Mouse (Mus musculus) spleen, postnatal 10 days (tissue): ENCODE data around the gene Saal1.
"Not testable (repeated sequence)": the region's sequence is repeated elsewhere in the genome, so short reads cannot be mapped to it uniquely, and the experiment has no call there.

Experiments
- DNase-seq, 2 experiments: peaks; one replicate each; pipeline ENCODE4 v3.0.0; 2021 to 2022; ENCODE audit warnings: low spot score in 2 of 2

Gene Saal1

DNA sequence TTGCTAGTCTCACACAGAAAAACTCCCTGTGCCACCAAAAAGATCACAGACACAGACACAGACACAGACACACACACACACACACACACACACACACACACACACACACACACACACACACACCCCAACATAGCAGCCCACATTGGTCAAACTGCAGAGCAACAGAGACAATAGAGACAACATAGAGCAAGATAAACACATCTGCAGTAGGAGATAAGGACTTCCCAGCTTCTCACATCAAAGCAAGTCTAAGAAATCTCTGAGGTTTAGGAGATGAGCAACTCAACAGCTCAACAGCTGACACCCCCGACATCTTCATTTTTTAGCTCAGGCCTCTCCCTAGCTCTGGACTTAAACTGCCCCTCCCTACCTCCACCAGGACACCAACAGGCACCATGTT lies 13.7 kb downstream of the Saal1 start:
- no peak for DNase-seq

DNA sequence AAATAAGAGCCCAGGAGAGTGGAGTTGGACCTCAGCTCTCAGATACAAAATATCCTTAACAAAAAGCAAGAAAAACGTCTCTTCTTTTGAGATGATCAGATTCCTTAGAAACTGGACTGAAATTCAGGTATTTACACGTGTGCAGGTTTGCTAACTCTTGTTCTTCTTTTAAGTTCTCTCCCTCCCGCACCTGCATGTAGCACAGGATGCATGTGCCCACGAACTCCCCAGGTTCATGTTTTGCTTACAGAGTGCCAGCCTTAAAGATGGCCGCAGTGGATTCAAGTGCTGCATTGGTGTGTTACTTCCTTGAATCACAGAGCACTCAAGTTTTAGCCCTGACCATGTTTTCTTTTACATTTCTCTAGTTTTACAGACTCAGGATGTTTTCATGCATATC lies 23.7 kb downstream of the Saal1 start:
- DNase-seq: peak in 1 of 2 experiments; percentile 60

DNA sequence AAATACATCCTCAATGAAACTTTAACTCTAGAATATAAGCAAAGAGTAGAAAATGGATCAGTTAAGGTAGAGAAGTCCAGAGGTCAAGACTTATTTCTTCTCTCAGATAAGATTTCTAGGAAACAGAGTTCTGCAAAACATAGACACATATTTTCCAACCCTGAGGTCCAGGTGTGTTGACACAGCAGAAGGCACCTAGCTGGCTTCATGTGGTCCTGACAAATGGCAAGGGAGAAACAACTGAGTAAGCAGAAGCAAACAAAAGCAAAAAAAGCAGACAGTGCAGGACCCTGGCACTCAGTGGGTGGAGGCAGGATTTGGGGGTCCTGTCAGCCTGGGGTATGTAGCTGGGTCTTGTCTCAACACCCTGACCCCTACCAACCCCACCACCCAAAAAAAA lies 29.7 kb downstream of the Saal1 start:
- DNase-seq: no peak

DNA sequence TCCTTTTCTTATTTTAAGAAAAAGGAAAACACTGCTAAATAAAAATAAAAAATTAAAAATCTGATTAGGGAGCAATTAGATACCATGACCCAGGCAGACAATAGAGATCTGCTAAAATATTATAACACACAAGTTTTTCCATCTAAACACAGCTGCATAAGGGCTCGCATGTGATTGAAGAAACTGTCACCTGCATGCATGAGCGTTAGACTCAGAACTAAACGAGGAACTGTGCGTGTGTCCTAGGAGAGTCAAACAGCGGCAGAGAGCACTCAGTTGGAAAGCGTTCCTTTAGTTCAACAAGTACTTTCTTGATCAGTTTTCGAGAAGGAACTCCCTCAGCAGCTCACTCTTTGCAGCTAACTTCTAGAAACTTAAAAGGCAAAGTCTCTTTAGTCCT lies 31.4 kb downstream of the Saal1 start:
- not testable (repeated sequence) for DNase-seq

DNA sequence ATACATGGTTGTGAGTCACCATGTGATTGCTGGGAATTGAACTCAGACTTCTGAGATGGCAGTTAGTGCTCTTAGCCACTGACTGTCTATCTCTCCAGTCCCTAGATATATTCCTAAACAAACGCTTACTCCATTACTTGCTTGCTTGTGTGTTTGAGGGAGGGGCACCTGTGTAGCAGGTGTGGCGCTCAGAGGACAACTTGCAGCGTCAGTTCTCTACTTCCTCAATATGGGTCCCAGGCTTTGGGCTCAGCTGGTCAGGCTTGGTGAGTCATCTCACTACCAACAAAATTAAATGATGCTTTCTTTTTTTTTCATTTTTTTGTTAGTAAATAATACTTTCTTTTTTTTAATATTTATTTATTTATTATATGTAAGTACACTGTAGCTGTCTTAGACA lies 32.1 kb downstream of the Saal1 start:
- DNase-seq: no peak

DNA sequence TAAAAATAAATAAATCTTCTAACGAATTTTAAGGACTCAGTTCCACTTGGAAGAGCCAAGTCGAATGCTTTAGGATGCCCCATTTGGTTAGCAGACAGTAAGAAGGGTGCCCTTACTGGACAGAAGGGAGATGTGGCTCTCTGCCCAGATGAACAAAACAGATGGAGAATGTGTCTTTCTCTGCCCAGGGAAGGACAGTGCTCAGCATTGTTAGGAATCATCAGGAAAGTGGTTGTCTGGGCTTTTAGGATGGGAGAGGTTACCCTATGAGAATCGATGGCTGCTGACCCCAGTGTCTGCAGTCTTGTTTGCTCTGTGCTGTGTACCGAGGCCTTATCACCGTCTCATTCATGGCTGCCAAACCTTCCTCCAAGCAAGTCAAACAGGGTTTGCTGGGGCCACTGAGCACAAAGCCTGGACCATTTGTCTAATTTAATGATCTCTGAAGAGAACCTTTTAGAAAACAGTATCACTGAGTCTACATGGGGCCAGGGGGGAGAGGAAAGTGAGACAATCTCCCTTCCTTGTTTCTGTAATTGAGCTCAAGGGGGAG lies 33.6 kb downstream of the Saal1 start:
- no peak for DNase-seq

DNA sequence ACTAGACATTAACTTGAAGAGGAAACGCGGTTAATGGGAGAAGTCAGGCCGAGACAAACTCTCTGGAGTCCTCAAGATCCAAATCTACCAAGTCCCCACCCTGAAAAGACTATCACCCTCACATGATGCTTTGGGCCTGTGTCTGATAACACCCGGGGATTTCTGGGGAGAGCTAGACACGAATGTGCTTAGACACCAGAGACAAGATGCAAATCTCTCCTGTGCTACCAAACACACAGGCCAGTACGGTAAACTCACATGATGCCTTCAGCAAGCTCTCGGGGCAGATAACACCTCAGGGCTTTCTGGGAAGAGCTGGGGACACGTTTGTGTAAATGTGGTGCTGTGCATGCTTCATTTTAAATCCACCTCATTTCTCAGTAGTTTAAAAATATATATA lies 34.6 kb downstream of the Saal1 start:
- DNase-seq: no peak

DNA sequence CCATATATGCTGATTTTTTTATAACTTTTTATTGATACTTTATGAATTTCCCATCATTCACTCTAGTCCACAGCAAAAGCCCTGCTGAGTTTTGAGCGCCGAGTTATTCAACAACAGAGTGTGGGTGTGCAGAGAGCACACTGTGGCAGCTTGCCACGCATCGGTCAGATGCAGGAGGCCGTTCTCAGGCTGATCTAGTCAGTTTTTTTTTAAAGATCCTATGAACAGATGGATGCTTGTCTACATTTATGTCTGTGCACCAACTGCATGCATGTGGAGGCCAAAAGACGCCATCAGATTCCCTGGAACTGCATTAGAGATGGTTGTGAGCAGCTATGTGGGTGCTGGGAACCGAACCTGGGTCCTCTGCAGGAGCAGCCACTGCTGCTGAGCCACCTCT lies 35.4 kb downstream of the Saal1 start:
- no peak for DNase-seq

DNA sequence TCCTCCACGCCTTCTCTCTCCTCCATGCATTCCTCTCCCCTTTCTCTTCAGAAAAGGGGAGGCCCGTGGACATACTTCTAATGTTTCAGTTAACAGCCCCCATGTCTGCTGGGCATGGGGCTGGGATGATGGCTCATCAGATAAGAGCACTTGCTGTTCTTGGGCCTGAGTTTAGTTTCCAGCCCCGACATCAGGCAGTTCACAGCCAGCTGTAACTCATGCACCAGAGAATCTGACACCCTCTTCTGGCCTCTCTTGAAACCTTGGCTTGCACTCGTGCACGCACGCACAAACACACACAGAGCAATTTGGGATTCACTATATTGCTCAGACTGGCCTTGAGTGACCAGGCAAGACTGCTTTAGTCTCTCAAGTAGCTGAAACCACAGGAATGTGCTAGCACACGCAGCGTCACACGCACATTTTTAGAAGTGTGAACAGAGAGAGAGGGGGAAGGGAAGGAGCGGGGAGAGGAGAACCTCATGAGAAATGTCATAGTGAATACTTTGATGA lies 38.3 kb downstream of the Saal1 start, which contains the start of gene Tph1:
Tph1 (minus strand) TSS at position 378 of the 513 bp plus-strand sequence.
- no peak for DNase-seq

DNA sequence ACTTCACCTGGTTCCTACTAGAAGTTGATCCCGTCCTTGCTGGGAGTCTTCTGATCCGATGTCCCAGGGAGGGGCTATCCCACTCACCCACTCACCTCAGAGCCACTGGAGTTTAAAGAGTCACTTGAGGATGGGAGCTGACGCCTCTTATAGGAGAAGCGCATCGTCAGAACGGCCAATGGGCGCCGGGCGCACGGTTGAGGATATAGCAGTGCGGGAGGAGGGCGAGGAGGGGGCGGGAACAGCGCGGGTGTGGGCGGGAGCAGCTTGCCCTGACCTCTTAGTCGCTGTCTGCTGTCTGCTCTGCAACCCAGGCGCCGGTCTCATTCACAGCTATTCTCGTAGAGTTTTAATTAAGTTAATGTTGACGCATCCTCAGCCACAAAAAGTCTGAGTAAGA lies 43.2 kb downstream of the Saal1 start:
- no peak for DNase-seq

DNA sequence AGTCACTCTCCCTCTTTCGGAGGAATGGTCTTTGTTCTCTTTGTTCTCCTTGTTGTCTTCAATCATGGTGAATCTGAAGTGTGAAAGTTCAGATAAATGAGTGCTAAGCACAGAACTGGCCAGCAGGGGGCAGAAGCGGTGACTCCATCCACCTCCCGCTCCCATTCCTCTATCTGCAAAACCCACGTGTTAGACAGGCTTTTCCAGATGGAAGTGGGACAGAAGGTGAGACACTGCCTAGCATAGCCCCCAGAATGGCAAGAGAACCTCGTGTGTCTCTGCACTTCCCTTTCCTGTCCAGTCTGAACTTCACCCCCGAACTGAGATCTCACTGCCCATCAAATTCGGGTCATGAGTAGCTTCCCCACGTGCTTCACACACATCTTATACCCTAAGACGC lies 45.2 kb downstream of the Saal1 start:
- DNase-seq: peak; percentile 7 to 50

DNA sequence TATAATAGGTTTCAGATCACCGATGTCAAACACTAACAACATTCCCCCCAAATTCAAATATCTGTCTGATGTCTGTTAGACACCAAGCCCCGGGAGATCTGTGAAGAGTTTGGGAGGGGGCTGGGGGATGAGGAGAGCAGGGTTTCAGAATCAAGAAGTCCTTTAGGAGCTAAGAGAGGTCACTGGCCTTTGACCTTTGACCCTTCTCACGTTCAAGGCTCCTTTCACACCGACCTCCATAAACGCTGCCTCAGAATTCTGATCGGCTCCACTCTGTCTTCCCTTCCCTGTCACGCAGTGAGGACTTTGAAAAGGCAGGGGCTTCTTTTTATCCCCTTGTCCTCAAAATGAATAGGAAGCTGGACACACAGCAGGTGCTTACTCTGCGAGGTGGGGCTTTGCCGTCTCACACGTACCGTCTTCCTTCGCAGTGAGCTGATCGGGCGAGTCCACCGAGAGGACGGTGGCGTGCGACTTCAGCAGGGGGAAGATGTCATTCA lies 48.8 kb downstream of the Saal1 start:
- DNase-seq: no peak

DNA sequence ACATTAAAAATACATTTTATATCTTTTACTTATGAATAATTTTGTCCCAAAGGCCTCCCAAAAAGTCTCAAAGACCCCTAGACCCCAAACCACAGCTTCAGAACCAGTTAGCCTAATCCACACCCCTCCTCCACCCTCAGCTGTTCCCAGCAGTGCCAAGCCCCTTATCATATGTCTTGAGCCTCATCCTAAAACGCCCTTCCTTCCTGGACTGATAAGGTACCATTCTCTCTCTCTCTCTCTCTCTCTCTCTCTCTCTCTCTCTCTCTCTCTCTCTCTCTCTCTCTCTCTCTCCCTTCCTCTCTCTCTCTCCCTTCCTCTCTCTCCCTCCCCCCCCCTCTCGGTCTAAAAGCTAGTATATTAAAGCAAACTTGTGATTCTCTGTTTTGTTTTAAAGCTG lies 58.2 kb downstream of the Saal1 start:
- DNase-seq: no peak

DNA sequence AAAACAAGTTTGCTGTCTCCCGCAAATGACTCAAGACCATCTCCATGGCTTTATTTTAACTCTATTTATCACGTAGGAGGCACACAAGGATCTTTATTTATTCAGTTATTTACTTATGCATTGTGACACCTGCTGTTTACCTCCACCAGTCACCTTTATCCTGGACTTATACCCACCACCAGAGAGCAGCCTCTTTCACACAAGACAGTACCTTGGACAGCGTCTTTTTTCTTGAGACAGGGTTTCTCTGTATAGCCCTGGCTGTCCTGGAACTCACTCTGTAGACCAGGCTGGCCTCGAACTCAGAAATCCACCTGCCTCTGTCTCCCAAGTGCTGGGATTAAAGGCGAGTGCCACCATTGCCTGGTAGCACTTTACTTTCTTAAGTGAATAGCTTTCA lies 60.2 kb downstream of the Saal1 start:
- DNase-seq: not testable (repeated sequence)

DNA sequence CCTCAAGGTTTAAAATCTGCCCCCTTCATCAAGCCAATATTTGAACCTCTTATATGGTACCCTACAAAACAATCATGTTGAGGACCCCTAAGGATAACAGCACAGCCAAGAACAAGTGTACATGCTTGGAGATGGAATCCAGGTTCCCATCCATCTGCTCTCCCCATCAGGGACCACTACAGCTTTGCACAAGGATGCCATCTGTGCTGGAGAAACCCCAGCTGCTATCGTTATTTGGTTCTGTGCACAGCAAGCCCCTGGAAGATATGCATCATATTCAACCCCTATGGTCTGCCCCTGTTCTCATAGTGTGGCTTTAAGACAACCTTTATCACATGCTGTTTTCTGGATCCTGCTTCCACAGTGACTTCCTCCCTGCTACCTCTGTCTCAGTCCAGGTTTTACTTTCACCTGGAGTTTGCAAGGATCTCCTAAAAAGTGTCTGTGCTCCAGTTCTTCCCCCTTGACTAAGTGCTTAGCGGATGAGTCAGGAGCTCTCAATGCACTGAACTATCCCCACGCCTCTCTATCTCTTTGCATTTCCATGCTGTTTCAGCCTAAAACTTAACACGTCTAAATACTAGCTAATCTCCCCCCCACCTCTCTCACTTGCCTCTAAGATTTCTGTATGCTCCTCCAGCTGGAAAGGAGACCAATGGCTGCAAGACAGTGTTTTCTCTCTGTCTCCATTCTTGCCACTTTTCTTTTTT lies 61.9 kb downstream of the Saal1 start:
- no peak for DNase-seq

DNA sequence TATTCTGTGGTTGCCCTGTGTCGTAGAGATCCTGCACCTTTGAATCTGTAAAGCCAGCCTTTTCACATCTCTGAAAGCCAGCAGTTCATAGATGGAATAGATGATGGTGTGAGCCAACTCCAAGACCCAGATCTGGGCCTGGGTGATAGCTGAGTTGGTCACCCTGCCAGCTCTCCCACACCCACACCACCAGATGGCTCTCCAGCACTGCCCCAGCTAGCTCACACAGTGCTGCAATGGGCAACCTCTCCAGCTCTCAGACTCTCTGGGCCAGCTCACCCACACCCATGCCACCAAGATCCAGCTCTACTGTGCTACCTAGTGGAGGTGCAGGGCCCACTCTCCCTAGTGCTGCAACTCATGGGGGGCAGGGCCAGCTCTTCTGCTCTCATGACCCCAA lies 67.3 kb downstream of the Saal1 start:
- no peak for DNase-seq

DNA sequence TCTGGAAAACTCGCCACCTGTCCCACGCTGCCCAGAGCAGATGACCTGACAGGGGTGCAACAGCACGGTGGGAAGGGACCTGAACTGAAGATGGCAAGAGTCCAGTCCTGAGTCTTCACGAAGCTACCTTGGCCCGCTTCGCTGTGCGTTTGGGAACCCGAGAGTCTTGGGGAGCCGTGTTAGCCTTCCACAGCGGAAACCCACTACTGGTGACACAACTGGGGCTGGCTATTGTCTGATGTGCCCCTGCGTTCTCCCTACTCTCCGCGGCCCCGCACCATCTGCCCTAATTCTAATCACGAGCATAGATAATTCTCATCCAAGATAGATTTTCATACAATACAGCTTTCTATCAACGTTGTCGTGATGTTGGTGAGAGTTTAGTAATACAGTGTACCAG lies 70.4 kb downstream of the Saal1 start:
- no peak for DNase-seq

DNA sequence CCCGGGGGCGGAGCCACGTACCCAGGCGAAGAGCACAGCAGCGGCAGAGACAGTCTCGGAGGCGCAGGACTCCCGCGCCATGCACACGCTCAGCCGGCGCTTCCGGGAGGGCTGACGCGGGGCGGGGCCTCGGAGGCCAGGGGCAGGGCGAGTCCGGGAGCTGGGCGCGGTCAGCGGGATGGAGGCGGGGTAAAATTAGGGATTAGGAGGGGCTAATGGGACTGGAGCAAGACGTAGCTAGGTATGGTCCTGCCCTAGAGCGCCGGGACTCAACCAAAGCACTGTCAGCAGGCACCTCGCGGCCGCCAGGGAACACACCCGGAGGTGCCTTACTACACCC lies 70.8 kb downstream of the Saal1 start, which contains the start of gene Sergef:
Sergef (minus strand) TSS at position 116 of the 340 bp plus-strand sequence.
- DNase-seq: peak; percentile 65 to 84

DNA sequence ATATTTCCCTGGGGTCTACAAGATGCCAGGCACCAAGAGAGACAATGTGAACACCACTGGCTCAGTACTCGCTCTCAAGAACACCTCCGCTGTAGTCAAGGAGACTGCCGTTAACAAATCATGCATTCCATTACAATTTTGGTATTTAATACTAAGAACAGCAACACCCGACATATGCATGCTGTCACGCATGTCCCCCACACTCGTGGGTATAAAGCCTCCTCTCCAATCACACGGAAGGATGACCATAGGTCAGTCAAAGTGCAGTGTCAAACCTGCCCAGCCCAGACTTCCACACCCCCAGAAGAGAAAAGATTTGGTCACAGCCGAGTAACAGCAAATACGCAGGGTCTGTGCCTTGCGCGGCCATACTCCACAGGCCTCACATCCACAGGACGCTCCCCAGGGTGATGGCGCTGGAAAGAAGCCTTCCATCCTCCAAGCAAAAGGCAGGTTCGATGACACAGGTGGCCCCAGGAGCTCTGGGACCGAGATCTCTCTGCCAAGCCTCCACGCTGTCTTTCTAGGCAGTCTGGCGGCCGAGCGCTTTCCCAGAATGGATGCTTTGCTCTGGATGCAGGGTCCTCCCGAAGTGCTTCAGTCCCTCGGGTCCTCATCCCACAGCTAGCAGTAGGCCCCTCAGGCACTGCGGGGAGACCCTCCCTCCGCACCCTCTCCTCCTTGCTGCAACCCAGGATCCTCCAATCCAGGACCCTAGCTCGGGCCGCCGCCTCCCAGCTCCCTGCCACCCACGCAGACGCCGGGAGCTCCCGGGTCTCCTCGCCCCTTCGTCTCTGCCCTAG lies 71.4 kb downstream of the Saal1 start:
- DNase-seq: no peak
